Mouse (Mus musculus) liver (tissue): Measurements from ENCODE around the gene She.
"Not testable (repeated sequence)": the region's sequence is repeated elsewhere in the genome, so short reads cannot be mapped to it uniquely, and the experiment has no call there.

Source experiments
- DNase-seq: peaks from one replicate; pipeline ENCODE4 v3.0.0-alpha.2; 2020; ENCODE audit warnings: mixed read lengths

She gene

DNA sequence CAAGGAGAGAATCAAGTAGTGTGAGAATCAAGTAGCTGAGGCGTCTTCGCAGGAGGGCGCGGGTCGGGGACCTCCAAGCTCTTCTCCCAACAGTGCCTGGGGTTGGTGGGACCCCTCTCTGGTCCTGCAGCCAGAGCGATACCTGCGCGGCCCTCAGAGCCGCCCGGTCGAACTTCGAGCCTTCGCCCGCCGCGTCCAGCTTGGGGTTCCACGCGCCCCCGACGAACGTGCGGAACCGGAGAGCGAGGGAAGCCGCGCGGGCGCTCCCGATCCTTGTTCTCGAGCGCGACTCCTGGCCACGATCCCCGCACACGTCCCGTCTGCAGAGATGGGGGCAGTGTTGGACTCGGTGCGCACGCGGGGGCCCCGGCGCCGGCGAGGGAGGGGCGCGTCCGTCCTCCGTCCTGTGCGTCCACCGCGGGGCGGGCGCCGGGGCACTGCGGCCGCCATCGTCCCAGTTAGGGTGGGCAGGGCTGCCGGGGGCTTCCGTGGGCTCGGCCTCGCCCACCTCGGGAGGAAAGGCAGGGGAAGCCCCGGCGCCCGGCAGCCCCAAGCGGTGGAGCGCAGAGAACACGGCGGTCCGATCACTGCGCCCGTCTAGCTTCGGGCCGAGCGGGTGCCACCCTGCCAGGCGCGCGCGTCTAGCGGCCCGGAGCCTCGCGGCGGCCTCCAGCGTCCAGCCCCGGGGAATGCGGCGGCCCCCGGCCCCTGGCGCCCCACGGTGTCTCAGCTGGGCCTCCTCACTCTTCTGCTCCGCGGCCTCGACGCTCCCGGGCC is at the start of gene She:
Gene She (plus strand): TSS at position 556 of the 777 bp plus-strand sequence.
- no peak for DNase-seq

DNA sequence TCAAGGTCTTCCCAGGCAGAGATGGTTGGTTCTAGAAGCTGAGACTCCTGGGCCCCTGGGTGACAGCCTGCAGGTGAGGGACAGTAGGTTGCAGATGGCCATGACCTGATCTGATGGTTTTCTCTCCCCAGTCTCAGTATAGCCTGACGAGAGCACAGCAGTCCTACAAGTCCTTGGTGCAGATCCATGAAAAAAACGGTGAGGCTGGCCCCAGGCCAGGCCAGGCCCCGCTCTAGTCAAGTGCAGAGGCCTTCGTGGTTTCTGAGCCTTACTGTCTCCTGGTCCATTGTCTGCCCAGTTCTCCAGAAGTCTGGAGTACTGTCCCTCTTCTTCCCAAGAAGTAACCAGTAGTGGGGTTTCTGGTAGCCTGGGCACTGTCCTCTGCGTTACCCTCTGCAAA is 49.5 kb upstream of the She start:
- no peak for DNase-seq

DNA sequence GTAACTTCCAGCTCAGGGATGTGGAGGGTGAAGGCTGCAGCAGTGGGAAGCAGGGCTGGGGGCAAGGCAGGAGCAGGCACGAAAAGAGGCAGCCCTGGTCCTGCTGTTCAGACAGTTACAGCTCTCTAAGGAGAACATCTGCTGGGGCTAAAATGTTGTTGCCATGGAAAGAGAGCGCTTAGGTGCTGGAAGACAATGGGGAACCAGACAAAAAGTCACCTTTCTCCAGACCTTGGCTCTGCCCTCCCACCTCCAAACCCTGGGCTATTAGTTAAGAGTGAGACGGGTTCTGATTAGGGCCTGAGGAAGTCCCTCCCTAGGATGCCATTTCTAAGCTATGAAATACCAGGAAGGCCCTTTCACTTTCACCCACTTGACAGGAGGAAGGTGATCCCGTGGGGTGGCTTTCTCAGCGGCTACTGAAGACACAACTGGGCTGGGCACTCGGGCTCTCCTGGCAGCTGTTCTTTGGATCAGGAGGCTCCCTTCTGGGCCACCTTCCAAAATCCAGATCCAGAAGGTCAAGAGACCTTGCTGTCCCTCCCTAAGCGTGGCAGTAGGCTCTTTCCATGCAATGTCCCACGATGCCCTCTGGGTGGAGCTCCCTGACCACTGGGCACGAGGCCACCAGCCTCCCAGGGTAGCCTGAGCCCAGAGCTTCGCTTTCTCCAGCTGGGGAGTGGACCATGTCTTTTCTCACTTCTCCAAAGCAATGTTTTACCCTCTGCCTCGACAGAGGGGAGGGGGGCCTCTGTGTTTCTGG is 46.0 kb upstream of the She start:
- peak; percentile 67 for DNase-seq

DNA sequence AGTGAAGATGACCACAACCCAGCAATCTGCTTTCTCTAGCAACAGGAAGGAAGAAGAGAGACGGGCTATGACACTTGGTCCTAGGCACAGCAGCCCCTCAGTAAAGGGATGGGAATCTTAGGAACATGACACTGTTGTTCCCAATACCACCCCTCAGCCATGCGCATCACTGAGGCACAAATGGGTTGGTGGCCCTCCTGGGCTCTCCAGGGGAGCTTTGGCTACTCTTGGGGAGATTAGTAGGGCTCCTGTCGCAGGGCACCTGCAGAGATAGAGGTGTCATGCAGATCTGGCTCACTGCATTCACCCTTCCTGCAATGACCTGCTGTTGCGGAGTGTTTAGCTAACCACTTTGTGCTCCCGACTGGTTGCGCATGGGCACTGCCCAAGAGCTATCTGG is 44.9 kb upstream of the She start:
- no peak for DNase-seq

DNA sequence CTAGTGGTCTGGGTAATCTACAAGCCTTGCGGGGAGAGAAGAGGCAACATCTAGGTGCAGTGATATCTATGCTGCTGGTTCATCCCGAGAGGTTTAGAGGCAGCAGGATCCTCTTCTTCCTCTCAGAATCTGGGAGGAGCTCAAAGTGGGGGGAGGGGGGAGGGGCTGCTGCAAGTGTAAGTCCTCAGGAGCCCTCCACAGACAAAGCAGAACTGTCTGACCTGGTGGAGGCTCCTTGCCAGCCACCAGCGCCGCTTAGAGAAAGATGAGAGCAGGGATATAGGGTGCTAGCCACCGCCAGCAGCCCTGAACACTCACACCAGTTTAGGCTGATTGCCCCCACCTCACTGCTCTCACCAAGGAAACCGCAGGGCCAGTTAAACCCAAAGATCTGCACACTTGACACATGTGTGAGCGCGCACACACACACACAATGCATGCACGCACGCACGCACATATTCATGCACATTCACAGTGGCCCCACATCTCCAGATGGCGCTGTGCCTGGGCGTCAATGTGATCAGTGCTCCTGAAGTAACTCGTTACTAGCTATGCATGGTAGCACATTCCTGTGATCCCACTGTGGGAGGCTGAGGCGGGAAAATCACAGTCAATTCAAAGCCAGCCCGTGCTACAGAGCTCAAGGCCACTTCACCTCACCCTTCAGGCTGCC is 42.4 kb upstream of the She start:
- DNase-seq: no peak

DNA sequence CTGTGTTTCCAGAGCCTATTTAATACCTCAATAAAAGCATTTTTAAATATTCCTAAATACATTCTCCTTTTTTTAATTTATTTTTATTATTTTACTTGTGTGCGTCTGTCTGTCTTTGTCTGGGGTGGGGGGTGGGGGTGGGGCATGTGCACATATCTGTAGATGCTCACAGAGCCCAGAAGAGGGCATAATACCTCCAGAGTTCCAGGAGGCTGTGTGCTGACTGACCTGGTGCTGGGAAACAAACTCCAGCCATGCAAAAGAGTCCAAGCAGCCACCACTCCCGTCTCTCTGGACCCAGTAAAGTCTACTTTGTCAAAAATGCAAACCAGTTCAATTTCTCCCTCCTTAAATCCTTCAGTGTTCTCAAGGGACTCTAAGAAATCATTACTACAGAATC is 36.6 kb upstream of the She start:
- no peak for DNase-seq

DNA sequence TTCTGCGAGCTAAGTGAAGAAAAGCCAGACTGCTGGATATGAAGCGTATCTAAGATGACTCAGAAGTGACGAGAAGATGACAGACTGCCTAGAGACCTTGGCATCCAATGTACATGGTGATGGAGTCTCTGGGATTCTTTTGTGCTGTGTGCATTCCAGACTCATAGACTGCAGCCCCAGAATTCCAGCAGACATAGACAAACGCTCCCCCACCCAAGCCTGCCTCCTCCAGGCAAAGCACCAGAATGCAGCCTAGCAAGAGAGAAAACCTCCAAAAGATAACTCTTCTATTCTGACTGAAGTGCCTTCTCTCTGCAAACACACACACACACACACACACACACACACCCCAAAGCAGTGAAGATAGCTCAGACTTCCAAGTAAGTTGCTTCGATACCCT is 35.4 kb upstream of the She start:
- DNase-seq: no peak

DNA sequence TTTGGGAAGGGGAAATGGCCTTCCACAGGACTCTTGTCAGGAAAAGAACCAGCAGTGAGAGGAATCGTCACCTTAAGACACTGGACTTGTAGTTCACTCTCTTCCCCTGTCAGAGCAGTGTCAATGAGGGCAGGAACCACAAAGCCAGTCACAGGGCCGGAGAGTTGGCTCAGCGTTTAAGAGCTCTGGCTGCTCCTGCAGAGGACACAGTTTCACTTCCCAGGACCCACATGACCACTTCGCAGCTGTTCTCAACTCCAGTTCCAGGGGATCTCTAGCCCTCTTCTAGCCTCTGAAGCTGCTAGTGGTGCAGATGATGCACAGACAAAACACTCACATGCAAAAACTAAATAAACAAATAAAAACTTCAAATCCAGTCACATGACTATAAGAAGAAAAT is 34.8 kb upstream of the She start:
- no peak for DNase-seq

DNA sequence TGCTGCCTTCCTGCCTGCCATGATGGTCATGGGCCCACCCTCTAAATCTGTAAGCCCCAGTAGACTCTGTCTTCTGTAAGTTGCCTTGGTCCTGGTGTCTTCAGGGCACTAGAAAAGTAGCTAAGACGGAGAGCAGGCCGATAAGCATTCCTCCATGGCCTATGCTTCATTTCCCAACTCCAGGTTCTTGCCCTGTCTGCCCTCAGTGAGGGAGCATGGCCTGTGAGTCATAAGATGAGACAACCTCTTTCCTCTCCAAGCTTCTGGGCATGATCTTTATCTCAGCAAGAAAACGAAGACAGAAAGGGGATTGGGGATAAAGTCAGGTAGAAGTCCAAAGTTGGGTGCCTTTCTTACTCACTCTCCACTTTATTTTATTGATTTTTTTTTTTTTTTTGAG is 32.7 kb upstream of the She start:
- DNase-seq: no peak

DNA sequence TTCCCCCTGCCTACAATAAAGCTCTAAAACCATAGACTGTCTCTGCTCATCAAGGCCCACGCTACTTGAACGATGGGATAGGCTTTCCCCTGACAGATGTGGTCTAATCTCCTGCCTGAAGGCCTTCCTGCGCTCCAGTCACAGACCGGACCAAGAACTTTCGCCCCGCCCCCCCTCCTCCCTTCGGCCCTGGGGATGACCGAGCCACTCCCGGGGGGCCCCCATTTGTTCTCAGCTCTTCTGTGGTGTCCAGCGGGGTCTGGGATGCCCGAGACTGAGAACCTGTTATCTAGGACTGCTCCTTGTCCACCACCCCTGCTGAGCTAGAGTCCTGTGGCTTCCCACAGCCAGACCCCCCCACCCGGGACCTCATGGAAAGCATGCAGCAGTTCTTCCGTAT is 31.7 kb upstream of the She start:
- DNase-seq: peak; percentile 22

DNA sequence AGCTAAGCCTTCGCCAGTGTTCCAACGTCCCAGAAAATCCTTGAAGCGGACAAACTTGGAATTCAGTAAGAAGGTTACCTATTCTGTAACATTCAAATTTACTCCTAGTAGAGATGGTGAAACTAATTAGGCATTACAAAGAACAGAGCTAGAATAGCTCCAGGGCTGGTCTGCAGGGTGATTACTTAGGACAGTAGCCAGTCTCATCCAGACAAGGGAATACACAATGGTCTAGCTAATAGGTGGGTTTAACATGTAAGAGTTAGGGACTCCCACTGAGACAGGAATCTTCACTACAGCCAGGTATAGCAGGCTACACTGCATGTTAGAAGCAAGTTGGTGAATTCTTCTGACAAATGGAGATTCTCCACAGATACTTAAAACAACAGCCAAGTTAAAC is 31.1 kb upstream of the She start:
- DNase-seq: not testable (repeated sequence)

DNA sequence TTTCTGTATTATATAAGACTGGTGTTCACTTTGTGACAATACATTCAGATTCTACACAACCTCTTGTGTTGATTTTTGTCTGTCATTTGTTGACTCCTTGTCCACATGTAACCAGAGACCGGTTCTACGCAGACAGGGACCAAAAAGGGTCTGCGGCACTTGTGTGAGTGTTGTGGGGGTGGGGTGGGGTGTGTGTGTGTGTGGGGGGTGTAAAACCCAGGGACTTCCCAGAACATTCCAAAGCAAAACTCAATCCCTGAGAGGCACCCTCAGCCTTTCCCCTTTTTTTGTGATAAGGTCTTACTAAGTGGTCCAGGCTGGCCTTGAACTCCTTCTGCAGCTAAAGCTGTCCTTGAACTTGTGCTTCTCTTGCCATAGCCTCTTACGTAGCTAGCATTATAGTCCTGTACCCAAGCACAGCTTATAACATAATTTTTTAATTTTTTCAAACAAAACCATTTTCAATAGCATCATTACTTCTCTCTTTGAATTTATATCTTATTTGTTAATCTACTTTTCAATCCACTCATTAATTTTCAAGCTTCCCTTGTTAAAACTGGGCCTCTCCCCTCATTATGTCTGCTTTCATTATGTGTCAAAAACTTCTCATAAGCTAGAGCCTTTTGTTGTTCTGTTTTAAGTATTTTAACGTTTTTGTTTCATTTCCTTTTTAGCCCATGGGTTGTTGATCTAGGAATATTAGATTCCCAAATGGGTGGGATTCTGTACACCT is 30.2 kb upstream of the She start:
- no peak for DNase-seq

DNA sequence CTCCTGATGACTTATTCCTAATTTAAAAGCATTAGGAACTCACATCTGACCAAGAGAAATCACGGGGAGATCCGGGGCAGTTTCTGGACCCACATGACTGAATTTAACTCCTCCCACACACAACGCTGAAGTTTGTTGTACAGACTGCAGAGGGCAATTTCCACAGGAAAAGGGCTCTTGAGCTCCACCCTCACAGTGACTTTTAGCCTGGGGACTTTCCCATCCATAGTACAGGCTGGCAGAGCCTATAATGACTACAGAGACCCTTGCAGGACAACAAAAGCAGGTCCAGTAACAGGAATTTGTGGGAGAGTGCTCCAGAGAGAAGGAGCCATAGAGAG is 29.7 kb upstream of the She start:
- no peak for DNase-seq

DNA sequence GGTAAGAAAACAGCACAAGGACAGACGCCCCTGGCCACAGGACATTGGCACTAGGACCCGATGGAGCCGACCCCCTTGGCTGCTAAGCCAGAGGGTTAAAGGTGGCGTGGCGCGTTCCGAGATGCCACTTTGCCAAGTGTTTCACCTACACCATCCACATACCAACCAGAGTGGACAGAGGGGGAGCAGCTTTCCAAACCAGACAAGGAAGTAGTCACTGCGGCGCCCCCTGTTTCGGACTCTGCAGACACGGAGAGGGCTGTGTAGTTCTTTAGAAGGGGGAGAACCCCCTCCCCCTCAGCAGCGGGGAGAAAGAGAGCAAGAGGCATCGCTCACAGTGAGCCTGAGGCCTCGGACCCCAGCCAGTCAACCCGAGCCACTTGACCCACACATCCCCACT is 28.3 kb upstream of the She start:
- no peak for DNase-seq

DNA sequence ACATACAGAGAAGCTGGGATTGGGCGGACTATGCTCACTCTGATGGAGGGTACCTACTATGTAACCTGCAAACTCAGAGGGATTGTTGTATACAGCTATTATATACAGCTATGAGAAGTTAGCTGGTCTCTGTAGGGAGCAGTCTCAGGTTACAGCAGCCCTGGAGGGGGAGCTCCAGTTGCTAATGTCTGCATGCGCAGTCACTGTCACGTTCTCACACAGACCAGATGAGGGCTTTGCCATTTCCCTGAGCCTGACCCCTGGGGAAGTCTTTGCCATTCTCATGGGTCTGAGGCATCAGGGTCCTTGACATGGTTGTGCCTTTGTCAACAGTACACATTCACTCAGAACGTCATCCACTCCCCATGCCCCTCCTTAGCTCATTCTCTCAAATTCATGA is 26.0 kb upstream of the She start:
- DNase-seq: no peak

DNA sequence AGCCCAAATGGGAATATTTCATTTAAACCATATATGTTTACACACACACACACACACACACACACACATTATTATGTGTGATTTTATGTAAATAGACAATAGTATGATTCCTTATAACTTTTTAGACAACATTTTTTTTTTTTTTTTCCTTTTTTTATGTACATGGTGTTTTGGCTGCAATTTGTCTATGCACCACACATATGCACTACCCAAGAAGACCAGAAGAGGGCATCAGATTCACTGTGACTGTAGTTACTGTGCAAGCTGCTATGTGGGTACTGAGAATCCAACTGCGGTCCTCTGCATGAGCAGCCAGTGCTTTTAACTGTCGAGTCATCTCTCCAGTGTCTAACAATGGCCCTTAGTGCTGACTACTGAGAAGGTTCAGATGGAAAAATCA is 24.4 kb upstream of the She start:
- DNase-seq: no peak

DNA sequence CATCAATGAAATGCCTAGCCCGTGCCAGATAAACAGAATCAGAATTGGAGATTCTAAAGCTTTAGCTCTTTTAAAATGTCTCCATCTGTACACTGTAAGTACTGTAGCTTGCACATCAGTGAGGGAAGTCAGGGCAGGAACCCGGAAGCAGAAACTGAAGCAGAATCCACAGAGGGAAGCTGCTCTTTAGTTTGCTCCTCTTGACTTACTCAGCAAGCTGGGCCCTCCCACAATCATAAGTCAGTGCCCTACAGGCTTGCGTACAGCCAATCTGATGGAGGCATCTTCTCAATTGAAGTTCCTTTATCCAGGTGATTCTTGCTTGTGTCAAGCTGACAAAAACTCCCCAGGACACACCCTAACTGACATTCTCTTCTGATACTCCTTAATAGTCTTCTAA is 24.0 kb upstream of the She start:
- DNase-seq: no peak

DNA sequence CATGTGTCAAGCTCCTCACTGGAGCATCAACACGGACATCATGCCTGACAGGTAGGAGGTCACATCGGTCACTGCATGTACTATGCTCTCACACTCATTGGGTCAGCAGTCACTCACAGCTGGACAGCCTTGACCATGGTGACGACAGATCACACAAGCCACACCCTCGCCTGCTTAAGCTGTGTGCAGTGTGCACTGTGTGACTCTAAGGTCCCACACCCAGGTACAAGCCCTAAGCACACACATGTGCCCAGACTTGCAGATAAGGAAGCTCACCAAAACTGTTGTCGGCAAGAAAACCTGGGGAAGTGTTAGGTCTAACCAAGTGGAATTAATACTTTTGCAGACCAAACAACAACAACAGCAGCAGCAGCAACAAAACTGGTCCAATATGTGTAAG is 23.3 kb upstream of the She start:
- DNase-seq: peak; percentile 78

DNA sequence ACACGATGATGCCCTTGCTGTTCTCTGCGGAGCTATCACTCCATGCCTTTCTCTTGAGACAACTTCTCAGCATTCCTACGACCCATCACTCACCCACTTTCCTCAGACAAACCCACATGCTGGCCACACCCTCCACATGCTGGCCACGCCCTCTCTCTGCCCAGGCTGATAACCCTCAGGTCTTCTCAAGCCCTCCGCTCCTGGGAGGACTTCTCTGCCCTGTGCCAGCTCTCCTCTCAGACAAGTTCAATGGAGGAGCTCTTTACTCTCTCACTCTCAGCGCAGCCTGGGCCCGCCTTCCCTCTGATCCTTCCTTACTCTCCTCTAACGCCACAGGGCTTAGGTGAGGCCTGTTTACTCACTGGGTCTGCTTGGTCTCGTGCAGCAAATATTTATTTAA is 22.5 kb upstream of the She start:
- peak; percentile 95 for DNase-seq

DNA sequence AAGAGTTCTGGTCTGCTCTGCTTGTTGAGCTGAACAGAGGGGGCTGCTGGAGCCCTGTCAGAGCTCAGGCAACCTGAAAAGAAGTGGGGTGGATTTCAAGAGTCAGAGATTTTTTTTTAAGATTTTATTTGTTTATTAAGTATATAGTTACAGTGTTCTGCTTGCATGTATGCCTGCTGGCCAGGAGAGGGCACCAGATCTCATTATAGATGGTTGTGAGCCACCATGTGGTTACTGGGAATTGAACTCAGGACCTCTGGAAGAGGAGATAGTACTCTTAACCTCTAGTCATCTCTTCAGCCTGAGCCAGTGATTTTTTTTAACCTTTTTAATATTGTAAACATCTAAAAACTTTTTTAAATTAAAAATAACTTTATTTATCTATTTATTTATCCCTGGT is 20.3 kb upstream of the She start:
- no peak for DNase-seq

DNA sequence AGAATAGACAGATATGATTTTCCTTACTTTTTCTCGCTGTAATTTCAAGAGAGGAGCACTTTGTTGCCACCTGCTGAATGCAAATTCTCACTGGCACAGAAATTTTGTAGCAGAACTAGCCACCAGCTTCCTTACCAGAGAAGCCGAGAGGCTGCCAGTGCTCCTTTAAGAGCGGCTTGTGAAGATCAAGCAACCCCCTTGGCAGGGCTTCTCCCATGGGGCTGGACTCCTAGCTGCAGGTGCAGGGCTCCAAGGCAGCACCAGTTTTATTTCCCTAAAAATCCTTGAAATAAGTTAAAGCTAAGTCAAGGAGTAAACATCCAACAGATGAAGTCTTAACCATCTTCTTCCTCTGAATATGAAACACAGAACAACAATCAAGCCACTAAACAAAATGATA is 19.0 kb upstream of the She start:
- DNase-seq: no peak

DNA sequence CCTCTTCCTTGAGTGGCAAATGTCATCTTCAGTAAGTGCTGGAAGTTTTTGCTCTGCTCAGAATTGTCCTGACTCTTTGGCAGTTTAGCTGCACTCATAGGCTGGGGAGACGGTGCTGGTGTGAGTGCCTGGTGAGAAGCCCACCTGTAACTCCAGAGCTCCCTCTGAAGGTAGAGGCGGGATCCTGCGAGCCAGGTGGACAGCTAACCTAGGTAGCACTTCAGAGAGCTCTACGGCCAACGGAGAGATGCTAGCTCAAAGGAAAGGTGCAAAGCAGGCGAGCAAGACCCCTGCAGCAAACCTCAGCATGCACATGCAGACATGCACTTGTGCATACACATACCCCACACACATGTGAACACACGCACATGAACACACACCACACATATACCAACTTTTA is 17.1 kb upstream of the She start:
- no peak for DNase-seq

DNA sequence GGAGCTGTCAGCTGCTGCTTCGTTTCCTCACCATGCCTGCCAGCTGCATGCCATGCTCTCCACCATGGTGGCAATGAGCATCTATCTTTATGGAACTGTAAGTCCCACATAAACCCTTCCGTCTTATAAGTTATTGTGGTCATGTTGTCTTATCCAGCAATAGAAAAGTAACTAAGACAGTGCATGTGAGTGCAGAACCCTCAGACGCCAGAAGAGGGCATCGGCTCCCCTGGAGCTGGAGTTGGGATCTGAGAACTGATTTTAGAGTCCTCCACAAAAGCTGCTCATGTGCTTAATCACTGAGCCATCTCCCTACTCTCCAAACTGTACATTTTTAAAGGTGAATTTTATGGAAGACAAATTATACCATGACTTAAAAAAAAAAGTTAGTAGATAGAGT is 14.1 kb upstream of the She start:
- peak; percentile 50 for DNase-seq

DNA sequence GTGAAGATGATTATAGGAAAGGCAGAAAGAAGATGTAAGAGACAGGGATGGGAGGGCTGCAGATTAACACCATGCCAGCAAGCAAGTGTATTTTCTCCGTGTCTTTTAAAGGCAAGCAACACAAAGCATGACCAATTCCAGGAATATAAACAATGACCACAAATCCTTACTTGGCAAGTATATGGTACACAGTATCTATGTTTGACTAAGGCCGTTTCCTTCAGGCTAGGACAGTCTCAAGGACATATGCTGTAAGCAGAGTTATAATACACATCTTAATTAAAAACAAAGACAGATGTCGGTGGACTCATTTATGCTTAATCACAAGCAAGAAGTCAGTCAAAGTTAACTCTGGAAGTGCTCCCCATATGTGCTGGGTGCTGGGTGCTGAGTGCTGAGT is 12.6 kb upstream of the She start:
- no peak for DNase-seq
